ENCODE assay signal across 8 mouse cellular contexts in genomic region chr5:90601469-90601868, GRCm38 (mm10). TPM values are rescaled to one million over a fixed set of nuclear protein-coding genes. Genes with fewer than 3 reads are reported as not detected.
DNase-seq lines count a peak whose midpoint lies in the region; ATAC-seq and TF ChIP-seq lines count a peak whose summit lies in the region.

No protein-coding gene starts in this region.

- H3K4me1 ChIP-seq in kidney, adult 2 months (ENCODE audit: control insufficient read depth, insufficient read depth, low read length): no peaks in the 10 kb centered on the region
- no peaks in the 10 kb centered on the region for H3K4me1 ChIP-seq in kidney, embryonic 15.5 days

- H3K27me3 ChIP-seq in kidney, adult 2 months (replicated peaks; ENCODE audit: control insufficient read depth, insufficient read depth, low read length): no peaks in the 10 kb centered on the region
- H3K27me3 ChIP-seq in kidney, embryonic 15.5 days: no peaks in the 10 kb centered on the region

- H3K27ac ChIP-seq in kidney, adult 2 months (ENCODE audit: insufficient read depth, low read depth, low read length): no peak overlapping the region
- H3K27ac ChIP-seq in kidney, embryonic 15.5 days: no peak overlapping the region

- no peak overlapping the region for H3K4me2 ChIP-seq in kidney, embryonic 15.5 days

- H3K9ac ChIP-seq in kidney, embryonic 15.5 days: no peak overlapping the region

- H3K9me3 ChIP-seq in kidney, embryonic 15.5 days (replicated peaks): no peaks in the 10 kb centered on the region

- ATAC-seq in kidney, embryonic 15.5 days (replicated peaks; ENCODE audit: low FRiP score): no peak
- peak; percentile 54 for ATAC-seq in CD4-positive, CD25-positive, alpha-beta regulatory T cell, adult 4 months
- ATAC-seq in granulocyte monocyte progenitor cell, adult 5-6 weeks (replicated peaks; ENCODE audit: poor library complexity, severe bottlenecking): peak; percentile 70

- WGBS in kidney, adult 2 months: 17% methylated on average over 6 of the region's 6 CpGs
- whole genome bisulfite sequencing in kidney, embryonic 15.5 days: 21% methylated on average over 6 of the region's 6 CpGs

- no peaks in the 10 kb centered on the region; the same call in 1 of the 2 replicates for H3K36me3 ChIP-seq in kidney, adult 2 months (ENCODE audit: control insufficient read depth, insufficient read depth, low read length)
- no peaks in the 10 kb centered on the region for H3K36me3 ChIP-seq in kidney, embryonic 15.5 days

- no peak for TF ChIP-seq POLR2A in kidney, adult 2 months (IDR thresholded peaks at IDR 0.05; ENCODE audit: low read depth, low read length)
- no peak for TF ChIP-seq POLR2A in brain, embryonic 14.5 days (IDR thresholded peaks at IDR 0.05; ENCODE audit: borderline replicate concordance, extremely low read depth, insufficient read depth, insufficient read length, poor library complexity, severe bottlenecking)

- intact Hi-C loops in left cerebral cortex, postnatal 25 days (cut with DNase I): loop anchor here (1.0 to 5.0 kb wide), 2 partner anchors 51 to 306 kb away; no protein-coding TSS in a partner anchor

- DNase-seq in kidney, adult 2 months: peak; percentile 55
- DNase-seq in brain, embryonic 14.5 days (ENCODE audit: low read depth): peak; percentile 74
- peak; percentile 60 to 63 for DNase-seq in left cerebral cortex, postnatal 25 days (ENCODE audit: low spot score in 2 of 2)
- DNase-seq in natural killer cell, adult 2 months (ENCODE audit: low spot score in 2 of 2): peak; percentile 8 to 35
- DNase-seq in T-cell, adult 2 months (ENCODE audit: low spot score): no peak

- H3K4me3 ChIP-seq in kidney, adult 2 months (ENCODE audit: insufficient read depth, low read depth, low read length): no peak overlapping the region
- no peak overlapping the region for H3K4me3 ChIP-seq in kidney, embryonic 15.5 days (replicated peaks)

- peak; percentile 55 for TF ChIP-seq CTCF in kidney, adult 2 months (conservative IDR thresholded peaks at IDR 0.05; ENCODE audit: insufficient read depth, insufficient read length, low read depth, low read length)
- TF ChIP-seq CTCF in brain, embryonic 14.5 days (IDR thresholded peaks at IDR 0.05; ENCODE audit: borderline replicate concordance, extremely low read depth, insufficient read depth, insufficient read length): peak; percentile 64; the same call in 1 of the 2 replicates

RNA-seq across cellular contexts. Expression of gene Rassf6, which starts 39.0 kb away (rescaled TPM):
- polyA plus RNA-seq in kidney, adult 2 months (2012; rRNA removed): 10.4 and 11.4 TPM in 2 replicates
- 10.9 and 12.1 TPM in 2 replicates for polyA plus RNA-seq in kidney, embryonic 15.5 days (2015; fragmentation: Nextera tagmentation; extraction: Ambion mirVana)
- 1 to 10 TPM; 2.0 to 2.9 TPM for polyA plus RNA-seq in CD4-positive, CD25-positive, alpha-beta regulatory T cell, adult 4 months (2017; shearing (Covaris generic))
- 0.79 and 1.1 TPM in 2 replicates for polyA plus RNA-seq in brain, embryonic 14.5 days (2012; rRNA removed)
- not detected in 2 replicates for total RNA-seq in granulocyte monocyte progenitor cell, adult 5-6 weeks (2014; fragmentation: Nextera tagmentation)
- 0.36 TPM in 1 of 2 replicates, not detected in the other for total RNA-seq in granulocyte monocyte progenitor cell, adult 5-6 weeks (2017)
- total RNA-seq in left cerebral cortex, postnatal 25 days (2021): 1 to 10 TPM in 1 of 2 experiments, under 1 TPM in 1; 0.82 to 1.3 TPM

RNA-seq across cellular contexts. Expression of gene 5830473C10Rik, which starts 40.6 kb away (rescaled TPM):
- 1.2 and 1.3 TPM in 2 replicates for polyA plus RNA-seq in kidney, adult 2 months (2012; rRNA removed)
- 0.09 and 0.14 TPM in 2 replicates for polyA plus RNA-seq in kidney, embryonic 15.5 days (2015; fragmentation: Nextera tagmentation; extraction: Ambion mirVana)
- polyA plus RNA-seq in CD4-positive, CD25-positive, alpha-beta regulatory T cell, adult 4 months (2017; shearing (Covaris generic)): under 1 TPM in 1 of 2 experiments, not detected in 1; 0.16 TPM
- polyA plus RNA-seq in brain, embryonic 14.5 days (2012; rRNA removed): 0.03 and 0.04 TPM in 2 replicates
- total RNA-seq in granulocyte monocyte progenitor cell, adult 5-6 weeks (2014; fragmentation: Nextera tagmentation): not detected in 2 replicates
- 0.47 TPM in 1 of 2 replicates, not detected in the other for total RNA-seq in granulocyte monocyte progenitor cell, adult 5-6 weeks (2017)
- under 1 TPM in 1 of 2 experiments, not detected in 1; 0.37 TPM for total RNA-seq in left cerebral cortex, postnatal 25 days (2021)
